In genomic region chr7:46397732-46398333, GRCm38 (mm10) we compare ENCODE assay signal across 9 mouse cellular contexts. TPM values are rescaled to one million over a fixed set of nuclear protein-coding genes. Genes with fewer than 3 reads are reported as not detected.
DNase-seq lines count a peak whose midpoint lies in the region; ATAC-seq lines count a peak whose summit lies in the region.
"Had no signal": no experiment of that assay in that cellular context is flagged by ENCODE, and none has a peak within 500 bp of the region (broad histone marks: within the 10 kb centered on the region; RNA-seq: fewer than 3 reads in every experiment).

No protein-coding gene starts in this region.

- no peak overlapping the region for H3K27ac ChIP-seq in kidney, embryonic 15.5 days
- no peak overlapping the region for H3K27ac ChIP-seq in forebrain, embryonic 11.5 days (ENCODE audit: low read depth, low read length)
- H3K27ac ChIP-seq in midbrain, embryonic 11.5 days (ENCODE audit: low read depth, low read length): no peak overlapping the region

- H3K9ac ChIP-seq in kidney, embryonic 15.5 days: no peak overlapping the region
- no peak overlapping the region for H3K9ac ChIP-seq in forebrain, embryonic 11.5 days (ENCODE audit: low read length)
- no peak overlapping the region; the same call in 1 of the 2 replicates for H3K9ac ChIP-seq in midbrain, embryonic 11.5 days (ENCODE audit: low read length)

- no peaks in the 10 kb centered on the region for H3K36me3 ChIP-seq in kidney, embryonic 15.5 days
- H3K36me3 ChIP-seq in forebrain, embryonic 11.5 days (ENCODE audit: control insufficient read depth, insufficient read depth, low read length): no peaks in the 10 kb centered on the region
- H3K36me3 ChIP-seq in midbrain, embryonic 11.5 days (ENCODE audit: control insufficient read depth, insufficient read depth, low read length): no peaks in the 10 kb centered on the region

- peak overlapping the region; percentile 97; the same call in 1 of the 2 replicates for H3K4me2 ChIP-seq in kidney, embryonic 15.5 days
- H3K4me2 ChIP-seq in forebrain, embryonic 11.5 days (ENCODE audit: low read depth, low read length, severe bottlenecking): peak overlapping the region; percentile 88; the same call in 1 of the 2 replicates
- peak overlapping the region; percentile 92 for H3K4me2 ChIP-seq in midbrain, embryonic 11.5 days

- no peak for DNase-seq in kidney, adult 11 months
- peak; percentile 30 to 61 for DNase-seq in cerebellum, adult 18-20 months
- DNase-seq in forebrain, embryonic 11.5 days (ENCODE audit: low spot score): peak; percentile 58
- peak; percentile 89 for DNase-seq in midbrain, embryonic 11.5 days (ENCODE audit: low spot score, missing footprints)
- DNase-seq in spleen, postnatal 4 days (ENCODE audit: low spot score in 2 of 2): no peak
- no peak for DNase-seq in ovary, adult 18-20 months (ENCODE audit: low spot score)
- DNase-seq in right cerebral cortex, postnatal 14 days: no peak

- no peak for ATAC-seq in kidney, embryonic 15.5 days (replicated peaks; ENCODE audit: low FRiP score)
- ATAC-seq in forebrain, embryonic 11.5 days (replicated peaks; ENCODE audit: low FRiP score): no peak
- ATAC-seq in midbrain, embryonic 11.5 days (ENCODE audit: low FRiP score): no peak

- H3K9me3 ChIP-seq in kidney, embryonic 15.5 days (replicated peaks): no peaks in the 10 kb centered on the region
- no peaks in the 10 kb centered on the region for H3K9me3 ChIP-seq in forebrain, embryonic 11.5 days (ENCODE audit: control insufficient read depth, low read length)
- H3K9me3 ChIP-seq in midbrain, embryonic 11.5 days (ENCODE audit: control insufficient read depth, low read length): no peaks in the 10 kb centered on the region

- peaks cover 78% of the 10 kb centered on the region for H3K27me3 ChIP-seq in kidney, embryonic 15.5 days
- peaks cover 55% of the 10 kb centered on the region for H3K27me3 ChIP-seq in forebrain, embryonic 11.5 days (ENCODE audit: control insufficient read depth, insufficient read depth, low read length)
- peaks cover 57% of the 10 kb centered on the region for H3K27me3 ChIP-seq in midbrain, embryonic 11.5 days (ENCODE audit: control insufficient read depth, insufficient read depth, low read length)

- H3K4me3 ChIP-seq in kidney, embryonic 15.5 days (replicated peaks): peak overlapping the region; percentile 50; the same call in 1 of the 2 replicates
- H3K4me3 ChIP-seq in forebrain, embryonic 11.5 days (ENCODE audit: low read depth, low read length): peak overlapping the region; percentile 52
- H3K4me3 ChIP-seq in midbrain, embryonic 11.5 days (ENCODE audit: low read depth, low read length): peak overlapping the region; percentile 42

- H3K4me1 ChIP-seq in kidney, embryonic 15.5 days: peaks cover 28% of the 10 kb centered on the region
- H3K4me1 ChIP-seq in forebrain, embryonic 11.5 days (replicated peaks; ENCODE audit: control insufficient read depth, insufficient read depth, low read length): peaks cover 10% of the 10 kb centered on the region
- peaks cover 4% of the 10 kb centered on the region; the same call in 1 of the 2 replicates for H3K4me1 ChIP-seq in midbrain, embryonic 11.5 days (ENCODE audit: control insufficient read depth, insufficient read depth, low read length)

- WGBS in kidney, embryonic 15.5 days: 13% methylated on average over 70 of the region's 70 CpGs
- 10% methylated on average over 70 of the region's 70 CpGs for WGBS in forebrain, embryonic 11.5 days
- 12% methylated on average over 65 of the region's 70 CpGs for WGBS in midbrain, embryonic 11.5 days

RNA-seq across cellular contexts. Expression of gene Kcnc1, which starts 1.5 kb away (rescaled TPM):
- polyA plus RNA-seq in kidney, embryonic 15.5 days (2015; fragmentation: Nextera tagmentation; extraction: Ambion mirVana): 0.06 and 0.10 TPM in 2 replicates
- 0.92 and 1.0 TPM in 2 replicates for polyA plus RNA-seq in forebrain, embryonic 11.5 days (2014; fragmentation: Nextera tagmentation; extraction: Ambion mirVana)
- polyA plus RNA-seq in midbrain, embryonic 11.5 days (2014; fragmentation: Nextera tagmentation; extraction: Ambion mirVana): 1.4 and 1.8 TPM in 2 replicates
- polyA plus RNA-seq: heart, embryonic 14.5 days had no signal

RNA-seq across cellular contexts. Expression of gene Myod1, which starts 21.6 kb away (rescaled TPM):
- polyA plus RNA-seq in kidney, embryonic 15.5 days (2015; fragmentation: Nextera tagmentation; extraction: Ambion mirVana): 2.2 and 3.1 TPM in 2 replicates
- not detected in 2 replicates for polyA plus RNA-seq in forebrain, embryonic 11.5 days (2014; fragmentation: Nextera tagmentation; extraction: Ambion mirVana)
- polyA plus RNA-seq in midbrain, embryonic 11.5 days (2014; fragmentation: Nextera tagmentation; extraction: Ambion mirVana): 0.11 TPM in 1 of 2 replicates, not detected in the other
- polyA plus RNA-seq: heart, embryonic 14.5 days had no signal

Comparison
In these comparisons a context has a peak if more than half of its experiments do, and no peak if none do; other contexts are left out.
1. DNase-seq: peak in cerebellum, adult 18-20 months (2 of 2), forebrain, embryonic 11.5 days (single experiment) and midbrain, embryonic 11.5 days (single experiment); none in kidney, adult 11 months (single experiment), spleen, postnatal 4 days (0 of 2), ovary, adult 18-20 months (single experiment) and right cerebral cortex, postnatal 14 days (single experiment).
2. Peak in every context shown above with its lines, with median percentiles within 50 percentile points of each other: H3K4me2 ChIP-seq and H3K4me3 ChIP-seq.